Mouse (Mus musculus) limb, embryonic 14.5 days (tissue): ENCODE measurements around the gene 4930455H04Rik. TPM values are rescaled to one million over a fixed set of nuclear protein-coding genes. Genes with fewer than 3 reads are reported as not detected.

Experiments
- ATAC-seq: fragments of 200-750 bp; cut with Nextera tagmentation; 2 replicates; pipeline ENCODE4 v1.8.0; 2017; ENCODE audit warnings: low read depth, moderate number of reproducible peaks, moderate TSS enrichment; ENCODE audit not compliant: low FRiP score
- DNase-seq: peaks from one replicate; pipeline ENCODE4 v3.0.0-alpha.2; 2015; ENCODE audit warnings: low spot score
- H3K27ac ChIP-seq: fragments of 300-500 bp; sonication (generic); replicated peaks from 2 replicates; pipeline ENCODE4 v1.5.1; 2014; ENCODE audit warnings: low read depth, mild to moderate bottlenecking, low read length, moderate library complexity, mixed read lengths
- H3K27me3 ChIP-seq: fragments of 300-500 bp; sonication (generic); 2 replicates; pipeline ENCODE4 v1.6.1; 2014; ENCODE audit warnings: low read length, mixed read lengths; ENCODE audit not compliant: control insufficient read depth, insufficient read depth
- H3K36me3 ChIP-seq: fragments of 300-500 bp; sonication (generic); 2 replicates; pipeline ENCODE4 v1.6.1; 2014; ENCODE audit warnings: mild to moderate bottlenecking, low read length, moderate library complexity, mixed read lengths; ENCODE audit not compliant: control insufficient read depth, insufficient read depth
- H3K4me1 ChIP-seq: fragments of 300-500 bp; sonication (generic); 2 replicates; pipeline ENCODE4 v1.6.1; 2014; ENCODE audit warnings: antibody characterized with exemption, low read length, mixed read lengths; ENCODE audit not compliant: control insufficient read depth, insufficient read depth
- H3K4me2 ChIP-seq: fragments of 300-500 bp; sonication (generic); replicated peaks from 2 replicates; pipeline ENCODE4 v1.6.1; 2014; ENCODE audit warnings: low read depth, mild to moderate bottlenecking, low read length, moderate library complexity; ENCODE audit not compliant: severe bottlenecking
- H3K4me3 ChIP-seq: fragments of 300-500 bp; sonication (generic); replicated peaks from 2 replicates; pipeline ENCODE4 v1.5.1; 2014; ENCODE audit warnings: low read length
- H3K9ac ChIP-seq: fragments of 300-500 bp; sonication (generic); 2 replicates; pipeline ENCODE4 v1.6.1; 2014; ENCODE audit warnings: mild to moderate bottlenecking, low read depth, low read length, moderate library complexity; ENCODE audit not compliant: severe bottlenecking
- H3K9me3 ChIP-seq: fragments of 300-500 bp; sonication (generic); 2 replicates; pipeline ENCODE4 v1.6.1; 2016; ENCODE audit warnings: low read length; ENCODE audit not compliant: control insufficient read depth
- POLR2A ChIP-seq: fragments of 200-500 bp; IDR thresholded peaks from 2 replicates; pipeline ENCODE4 v1.8.0; 2012; ENCODE audit warnings: inconsistent platforms, mild to moderate bottlenecking, moderate library complexity, borderline replicate concordance; ENCODE audit not compliant: insufficient read depth, insufficient read length; ENCODE audit errors: extremely low read depth
- WGBS: fragments of 180-500 bp; shearing (Covaris S2); extraction: QIAGEN DNeasy Blood & Tissue Kit; methylation state at CpG from one replicate; pipeline ENCODE4 v1.1.7; 2014; 5-methylcytosine and 5-hydroxymethylcytosine counted together
- polyA plus RNA-seq, 2 experiments: library from polyadenylated mRNA; depleted of rRNA in 1 of 2; stranded (reverse) in 1 of 2; unstranded in 1 of 2; fragments of >200 nt; fragmentation: Nextera tagmentation in 1 of 2; extraction: Ambion mirVana in 1 of 2; gene quantifications; 2 replicates each; pipeline versions ENCODE4 v1.2.1 to v1.2.3; 2012 to 2014

The 4930455H04Rik gene
- polyA plus RNA-seq, 2 experiments, result not detected

DNA sequence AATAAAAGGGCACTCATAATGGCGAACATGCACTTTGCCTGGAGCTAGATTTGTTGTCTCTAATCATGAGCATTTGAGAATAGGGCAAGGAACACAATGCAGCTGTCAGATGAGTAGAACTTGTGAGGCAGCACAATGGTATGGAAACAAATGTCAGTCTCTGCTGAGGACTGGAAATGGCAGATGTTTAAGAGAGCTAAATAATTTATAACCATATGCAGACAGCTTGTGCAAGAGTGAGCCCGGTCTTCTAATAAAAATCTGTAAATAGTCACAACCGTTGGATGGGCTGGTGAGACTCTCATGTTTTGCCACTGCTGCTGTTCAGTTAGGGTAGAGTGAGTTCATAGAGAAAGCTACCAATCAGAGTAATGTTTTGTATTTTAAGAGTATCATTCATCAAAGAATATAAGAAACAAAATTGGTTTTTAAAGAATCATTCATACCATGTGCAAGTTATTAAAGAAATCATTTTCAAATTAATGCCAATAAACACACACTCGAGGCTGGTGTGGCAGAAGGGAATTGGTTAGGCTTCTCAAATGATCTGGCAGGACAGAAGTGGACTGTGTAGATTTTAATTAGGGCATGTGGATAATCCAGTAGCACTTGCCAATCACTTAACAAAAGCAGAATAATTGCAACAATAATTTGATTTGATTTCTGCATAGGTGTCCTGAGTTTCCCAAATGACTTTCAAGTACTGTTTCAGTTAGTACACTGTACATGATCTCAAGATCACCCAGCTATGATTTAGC is 31.0 kb upstream of the 4930455H04Rik start:
- H3K9ac ChIP-seq, result no peak overlapping the region
- H3K4me2 ChIP-seq, result no peak overlapping the region
- H3K9me3 ChIP-seq, result no peaks in the 10 kb centered on the region
- no peak for TF ChIP-seq POLR2A
- no peaks in the 10 kb centered on the region for H3K27me3 ChIP-seq
- no peak overlapping the region for H3K27ac ChIP-seq
- no peaks in the 10 kb centered on the region for H3K36me3 ChIP-seq
- WGBS, result 51% methylated on average over 4 of the region's 4 CpGs
- H3K4me1 ChIP-seq, result no peaks in the 10 kb centered on the region
- DNase-seq (peak; percentile 9), ATAC-seq (0 out of 2 replicates have a peak, but pooled peaks have one; percentile 55)
- no peak overlapping the region for H3K4me3 ChIP-seq

- H3K27me3 ChIP-seq, result no peaks in the 10 kb centered on the region
- WGBS, result 66% methylated on average over 10 of the region's 10 CpGs
- H3K4me3 ChIP-seq, result no peak overlapping the region
- ATAC-seq, result no peak
- H3K27ac ChIP-seq, result no peak overlapping the region
- no peaks in the 10 kb centered on the region for H3K36me3 ChIP-seq
- no peak for TF ChIP-seq POLR2A
- no peak for DNase-seq
- H3K9me3 ChIP-seq, result no peaks in the 10 kb centered on the region
- no peak overlapping the region for H3K9ac ChIP-seq
- H3K4me1 ChIP-seq, result no peaks in the 10 kb centered on the region
- no peak overlapping the region for H3K4me2 ChIP-seq
Measured at GRCm38 (mm10) chr3:116940804-116941558, 27.1 kb upstream of the 4930455H04Rik start.

GRCm38 (mm10) chr3:116941559-116942117 is 26.4 kb upstream of the 4930455H04Rik start:
- Histone ChIP-seq H3K36me3 (no peaks in the 10 kb centered on the region), H3K27ac (no peak overlapping the region), H3K9me3 (no peaks in the 10 kb centered on the region), H3K4me1 (no peaks in the 10 kb centered on the region), H3K9ac (no peak overlapping the region), H3K27me3 (no peaks in the 10 kb centered on the region), H3K4me3 (no peak overlapping the region), H3K4me2 (no peak overlapping the region)
- ATAC-seq, result no peak
- no peak for DNase-seq
- 82% methylated on average over 1 of the region's 1 CpGs for WGBS
- no peak for TF ChIP-seq POLR2A

DNA sequence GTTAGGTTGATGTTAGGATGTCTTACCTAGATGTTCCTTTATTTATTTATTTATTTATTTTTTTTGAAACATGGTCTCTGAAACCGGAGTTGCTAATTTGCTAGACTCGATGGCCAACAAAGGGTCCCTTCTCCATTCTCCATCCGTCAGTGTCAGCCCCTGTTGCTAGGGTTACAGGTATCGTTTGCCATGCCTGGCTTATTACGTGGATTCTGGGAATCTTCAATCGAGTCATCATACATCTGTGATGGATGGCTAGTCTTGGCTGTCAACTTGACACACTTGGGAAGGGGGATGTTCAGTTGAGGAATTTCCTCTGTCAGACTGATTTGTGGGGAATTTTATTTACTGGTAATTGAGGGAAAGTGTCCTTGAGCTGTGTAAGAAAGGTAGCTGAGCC is 25.3 kb upstream of the 4930455H04Rik start:
- Histone ChIP-seq H3K9ac (no peak overlapping the region), H3K27ac (no peak overlapping the region), H3K9me3 (no peaks in the 10 kb centered on the region), H3K4me2 (no peak overlapping the region), H3K4me3 (no peak overlapping the region), H3K4me1 (no peaks in the 10 kb centered on the region), H3K27me3 (no peaks in the 10 kb centered on the region), H3K36me3 (no peaks in the 10 kb centered on the region)
- DNase-seq (no peak), ATAC-seq (no peak)
- TF ChIP-seq POLR2A, result no peak
- WGBS, result 67% methylated on average over 6 of the region's 6 CpGs

DNA sequence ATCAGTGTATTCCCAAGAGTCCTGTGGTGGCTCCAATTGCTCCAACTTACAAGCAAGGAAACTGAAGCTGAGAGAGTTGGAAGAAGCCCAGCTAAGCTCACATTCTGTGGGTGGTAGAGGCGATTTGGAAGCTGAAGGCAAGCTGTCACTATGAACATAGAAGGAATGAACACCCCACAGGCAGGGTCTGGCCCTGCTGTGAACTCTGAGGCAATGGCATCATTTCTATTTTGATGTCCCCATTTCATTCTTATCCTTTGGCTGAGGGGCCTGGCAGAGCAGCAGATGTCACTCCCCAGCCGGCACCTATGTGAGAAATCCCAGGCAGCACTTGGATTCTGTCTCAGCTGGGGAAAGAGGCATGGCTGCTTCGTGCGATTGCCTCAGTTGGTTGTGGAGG is 24.6 kb upstream of the 4930455H04Rik start:
- no peak for TF ChIP-seq POLR2A
- no peak overlapping the region for H3K4me3 ChIP-seq
- no peak overlapping the region for H3K9ac ChIP-seq
- H3K27me3 ChIP-seq, result no peaks in the 10 kb centered on the region
- H3K27ac ChIP-seq, result no peak overlapping the region
- no peaks in the 10 kb centered on the region for H3K36me3 ChIP-seq
- DNase-seq (no peak), ATAC-seq (no peak)
- H3K9me3 ChIP-seq, result no peaks in the 10 kb centered on the region
- no peak overlapping the region for H3K4me2 ChIP-seq
- WGBS, result 62% methylated on average over 4 of the region's 4 CpGs
- H3K4me1 ChIP-seq, result no peaks in the 10 kb centered on the region
